Mouse (Mus musculus) liver, embryonic 14.5 days (tissue): ENCODE measurements around the gene Unc93b1. TPM values are rescaled to one million over a fixed set of nuclear protein-coding genes. Genes with fewer than 3 reads are reported as not detected.

ENCODE experiments used
- ATAC-seq: fragments of 200-750 bp; cut with Nextera tagmentation; 2 replicates; pipeline ENCODE4 v1.8.0; 2017; ENCODE audit warnings: moderate number of reproducible peaks, mild to moderate bottlenecking, moderate library complexity; ENCODE audit not compliant: insufficient read depth
- DNase-seq, 3 experiments: peaks; one replicate each; pipeline ENCODE4 v3.0.0-alpha.2; 2012 to 2013; ENCODE audit warnings: low read depth in 3 of 3, low spot score in 3 of 3
- H3K27ac ChIP-seq: fragments of 300-500 bp; sonication (generic); 2 replicates; pipeline ENCODE4 v1.5.1; 2014; ENCODE audit warnings: moderate library complexity, mild to moderate bottlenecking, control low read depth, inconsistent platforms
- H3K27me3 ChIP-seq: fragments of 300-500 bp; sonication (generic); 2 replicates; pipeline ENCODE4 v1.6.1; 2014; ENCODE audit warnings: mild to moderate bottlenecking, low read length, moderate library complexity; ENCODE audit not compliant: control insufficient read depth, insufficient read depth
- H3K36me3 ChIP-seq: fragments of 300-500 bp; sonication (generic); replicated peaks from 2 replicates; pipeline ENCODE4 v1.6.1; 2014; ENCODE audit warnings: low read depth; ENCODE audit not compliant: control insufficient read depth, insufficient read depth
- H3K4me1 ChIP-seq, 2 experiments: fragments of 200-500 bp in 1 of 2; fragments of 300-500 bp in 1 of 2; sonication (generic) in 1 of 2; replicated peaks; 2 replicates each; pipeline ENCODE4 v1.6.1; 2012 to 2014; ENCODE audit warnings: antibody characterized with exemption in 1 of 2, inconsistent platforms in 1 of 2, low read length in 1 of 2; ENCODE audit not compliant: control insufficient read depth in 2 of 2, insufficient read depth in 2 of 2
- H3K4me2 ChIP-seq: fragments of 300-500 bp; sonication (generic); 2 replicates; pipeline ENCODE4 v1.6.1; 2014; ENCODE audit warnings: low read depth, mild to moderate bottlenecking, control low read depth, moderate library complexity
- H3K4me3 ChIP-seq, 2 experiments: fragments of 200-500 bp in 1 of 2; fragments of 300-500 bp in 1 of 2; sonication (generic) in 1 of 2; 2 replicates each; pipeline ENCODE4 v1.5.1; 2012 to 2014; ENCODE audit warnings: low read depth in 2 of 2, low read length in 2 of 2, mild to moderate bottlenecking in 2 of 2, control low read depth in 1 of 2, inconsistent platforms in 1 of 2, moderate library complexity in 1 of 2; ENCODE audit not compliant: insufficient read depth in 1 of 2
- H3K9ac ChIP-seq: fragments of 300-500 bp; sonication (generic); replicated peaks from 2 replicates; pipeline ENCODE4 v1.6.1; 2014; ENCODE audit warnings: mild to moderate bottlenecking, control low read depth, moderate library complexity
- H3K9me3 ChIP-seq: fragments of 300-500 bp; sonication (generic); 2 replicates; pipeline ENCODE4 v1.6.1; 2016; ENCODE audit warnings: low read length, mixed read lengths; ENCODE audit not compliant: control insufficient read depth
- CTCF ChIP-seq: IDR thresholded peaks from 2 replicates; pipeline ENCODE4 v1.5.1; 2016; ENCODE audit warnings: antibody characterized with exemption, low read depth, control low read depth
- EP300 ChIP-seq: IDR thresholded peaks from 2 replicates; pipeline ENCODE4 v1.6.1; 2016; ENCODE audit warnings: antibody characterized with exemption, low read depth
- WGBS: fragments of 180-500 bp; shearing (Covaris S2); extraction: QIAGEN DNeasy Blood & Tissue Kit; methylation state at CpG from one replicate; pipeline ENCODE4 v1.1.7; 2014; ENCODE audit not compliant: insufficient replicate concordance; 5-methylcytosine and 5-hydroxymethylcytosine counted together
- polyA plus RNA-seq, 2 experiments: library from polyadenylated mRNA; depleted of rRNA in 1 of 2; stranded (reverse) in 1 of 2; unstranded in 1 of 2; fragments of >200 nt; fragmentation: Nextera tagmentation in 1 of 2; extraction: Ambion mirVana in 1 of 2; gene quantifications; 2 replicates each; pipeline versions ENCODE4 v1.2.1 to v1.2.3; 2012 to 2014

The Unc93b1 gene
- polyA plus RNA-seq, 2 experiments = 14.7 to 19.8 TPM

DNA sequence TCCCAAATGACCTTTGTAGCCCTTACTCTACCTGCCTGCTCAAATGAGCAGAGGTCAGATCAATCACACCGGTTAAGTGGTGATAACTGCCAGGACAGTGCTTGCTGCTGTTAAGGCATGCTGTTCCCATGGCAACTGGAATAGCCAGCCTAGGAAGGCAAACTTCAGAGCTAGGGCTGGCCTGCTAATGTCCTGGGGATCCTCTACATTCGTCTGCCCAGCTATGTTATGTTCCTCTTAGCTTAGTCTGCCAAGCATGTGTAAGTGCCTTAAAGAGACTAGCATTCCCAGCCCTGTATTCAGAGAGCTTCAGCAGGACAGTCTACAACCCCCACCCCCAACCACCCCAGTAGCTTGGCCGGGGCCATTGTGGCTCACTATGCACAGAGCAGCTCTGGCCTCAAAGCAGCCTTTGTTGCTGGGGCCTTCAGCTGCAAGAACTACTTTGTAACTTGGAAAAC lies 39.8 kb upstream of the Unc93b1 start:
- no peaks in the 10 kb centered on the region; the same call in none of the 2 replicates for H3K36me3 ChIP-seq
- WGBS = 56% methylated on average over 3 of the region's 3 CpGs

DNA sequence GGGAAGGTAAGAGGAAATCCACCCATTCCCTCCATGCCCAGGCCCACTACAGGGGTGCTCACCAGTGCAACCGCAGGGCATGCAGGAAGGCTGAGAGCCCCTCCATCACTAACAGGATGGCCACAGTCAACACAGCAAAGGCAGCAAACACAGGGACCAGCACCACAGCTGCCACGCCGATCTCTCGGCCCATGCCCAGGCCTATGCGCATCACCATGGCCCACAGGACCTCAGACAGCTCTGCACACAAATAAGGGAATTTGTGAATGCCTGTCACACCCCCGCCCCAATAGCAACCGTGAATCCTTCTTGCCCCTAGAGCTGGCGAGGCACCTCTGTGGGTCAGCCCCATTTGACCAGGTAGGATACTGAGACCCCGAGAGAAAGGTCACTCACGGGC lies 38.8 kb upstream of the Unc93b1 start:
- no peaks in the 10 kb centered on the region; the same call in none of the 2 replicates for H3K36me3 ChIP-seq
- TF ChIP-seq EP300 = no peak
- TF ChIP-seq CTCF = no peak
- no peak overlapping the region for H3K4me3 ChIP-seq
- no peaks in the 10 kb centered on the region for H3K4me1 ChIP-seq
- H3K27ac ChIP-seq = no peak overlapping the region
- no peak overlapping the region for H3K9ac ChIP-seq
- no peak overlapping the region for H3K4me2 ChIP-seq
- DNase-seq = no peak
- no peak for ATAC-seq
- H3K9me3 ChIP-seq = no peaks in the 10 kb centered on the region
- no peaks in the 10 kb centered on the region for H3K27me3 ChIP-seq
- 78% methylated on average over 10 of the region's 10 CpGs for WGBS

More for the DNA sequence above, 39.8 kb upstream of the Unc93b1 start:
- Histone ChIP-seq H3K27me3 (no peaks in the 10 kb centered on the region), H3K4me1 (no peaks in the 10 kb centered on the region), H3K9me3 (no peaks in the 10 kb centered on the region), H3K27ac (no peak overlapping the region), H3K4me3 (no peak overlapping the region), H3K4me2 (no peak overlapping the region), H3K9ac (no peak overlapping the region)
- TF ChIP-seq EP300 (no peak), CTCF (no peak)
- peak; percentile 53 for ATAC-seq
- no peak for DNase-seq

DNA sequence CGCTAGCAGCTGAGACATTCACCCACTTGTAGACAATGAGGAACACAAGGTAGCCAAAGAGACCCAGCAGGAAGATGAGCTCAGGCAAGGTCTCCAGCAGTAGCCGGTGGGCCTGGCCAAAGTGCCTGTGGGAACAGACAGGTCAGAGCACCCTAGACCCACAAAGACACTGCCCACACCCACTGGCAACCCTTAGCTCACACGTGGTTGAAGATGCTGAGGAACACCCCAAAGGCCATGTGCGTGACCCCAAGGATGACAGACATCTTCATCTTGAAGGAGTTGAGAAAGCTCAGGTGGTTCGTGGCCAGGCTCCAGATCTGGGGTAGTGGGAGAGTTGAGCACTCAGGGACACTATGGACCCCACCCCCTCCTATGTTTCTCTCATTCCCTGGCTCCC lies 37.4 kb upstream of the Unc93b1 start:
- Histone ChIP-seq H3K27ac (no peak overlapping the region), H3K4me2 (no peak overlapping the region), H3K36me3 (no peaks in the 10 kb centered on the region; the same call in 1 of the 2 replicates), H3K4me1 (no peaks in the 10 kb centered on the region), H3K9me3 (no peaks in the 10 kb centered on the region), H3K27me3 (no peaks in the 10 kb centered on the region), H3K9ac (no peak overlapping the region), H3K4me3 (no peak overlapping the region)
- WGBS = 73% methylated on average over 5 of the region's 5 CpGs
- ATAC-seq (no peak), DNase-seq (no peak)
- TF ChIP-seq EP300 = no peak
- no peak for TF ChIP-seq CTCF

DNA sequence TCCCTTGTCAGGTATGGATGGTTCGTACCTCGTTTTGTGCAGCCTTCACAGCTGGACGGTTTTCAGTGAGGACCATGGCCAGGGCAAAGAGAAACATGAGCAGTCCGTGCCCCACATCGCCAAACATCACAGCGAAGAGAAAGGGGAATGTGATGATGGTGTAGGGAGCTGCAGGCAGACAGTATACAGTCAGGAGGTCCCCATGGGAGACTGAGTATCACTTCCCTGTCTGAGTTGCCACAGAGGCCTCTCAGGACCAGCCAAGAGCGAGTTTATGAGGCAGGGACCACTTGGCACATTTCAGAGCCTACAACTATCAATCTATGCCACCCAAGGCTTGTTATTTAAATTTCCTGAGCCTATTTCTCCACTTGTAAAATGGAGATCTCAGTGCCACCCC lies 36.0 kb upstream of the Unc93b1 start:
- no peak overlapping the region for H3K27ac ChIP-seq
- no peaks in the 10 kb centered on the region; the same call in 1 of the 2 replicates for H3K36me3 ChIP-seq
- H3K4me2 ChIP-seq = no peak overlapping the region
- DNase-seq (no peak), ATAC-seq (no peak)
- TF ChIP-seq EP300 (no peak), CTCF (no peak)
- H3K4me3 ChIP-seq = no peak overlapping the region
- no peaks in the 10 kb centered on the region for H3K4me1 ChIP-seq
- 68% methylated on average over 7 of the region's 7 CpGs for WGBS
- H3K9ac ChIP-seq = no peak overlapping the region
- no peaks in the 10 kb centered on the region for H3K9me3 ChIP-seq
- no peaks in the 10 kb centered on the region for H3K27me3 ChIP-seq

DNA sequence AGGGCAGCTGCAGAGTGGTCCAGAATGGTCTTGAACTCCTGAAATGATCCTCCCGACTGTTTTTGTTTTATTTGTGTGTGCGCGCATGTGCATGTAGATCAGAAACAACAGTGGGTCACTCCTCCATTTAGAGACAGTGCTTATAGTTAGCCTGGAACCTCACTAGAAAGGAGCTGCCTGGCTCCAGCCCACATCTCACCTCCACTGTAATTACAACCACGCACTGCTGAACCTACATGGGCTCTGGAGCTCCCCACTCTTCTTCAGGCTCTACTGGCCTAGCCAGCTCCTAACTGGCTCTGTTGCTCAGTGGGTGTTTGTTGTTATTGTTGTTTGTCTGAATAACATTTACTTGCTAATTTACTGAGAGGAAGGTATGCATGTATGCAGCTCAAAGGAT lies 35.4 kb upstream of the Unc93b1 start:
- Histone ChIP-seq H3K4me3 (no peak overlapping the region), H3K36me3 (no peaks in the 10 kb centered on the region; the same call in 1 of the 2 replicates), H3K27me3 (no peaks in the 10 kb centered on the region), H3K4me2 (no peak overlapping the region), H3K9ac (no peak overlapping the region), H3K9me3 (no peaks in the 10 kb centered on the region), H3K4me1 (no peaks in the 10 kb centered on the region), H3K27ac (no peak overlapping the region)
- 77% methylated on average over 4 of the region's 4 CpGs for WGBS
- no peak for ATAC-seq
- no peak for DNase-seq
- TF ChIP-seq CTCF (no peak), EP300 (no peak)
